Mouse (Mus musculus) cerebellum, adult 9-10 months (tissue): ENCODE data around the gene Anp32b.

ENCODE experiments used
- DNase-seq: peaks from one replicate; pipeline ENCODE4 v3.0.0; 2022

The Anp32b gene

DNA sequence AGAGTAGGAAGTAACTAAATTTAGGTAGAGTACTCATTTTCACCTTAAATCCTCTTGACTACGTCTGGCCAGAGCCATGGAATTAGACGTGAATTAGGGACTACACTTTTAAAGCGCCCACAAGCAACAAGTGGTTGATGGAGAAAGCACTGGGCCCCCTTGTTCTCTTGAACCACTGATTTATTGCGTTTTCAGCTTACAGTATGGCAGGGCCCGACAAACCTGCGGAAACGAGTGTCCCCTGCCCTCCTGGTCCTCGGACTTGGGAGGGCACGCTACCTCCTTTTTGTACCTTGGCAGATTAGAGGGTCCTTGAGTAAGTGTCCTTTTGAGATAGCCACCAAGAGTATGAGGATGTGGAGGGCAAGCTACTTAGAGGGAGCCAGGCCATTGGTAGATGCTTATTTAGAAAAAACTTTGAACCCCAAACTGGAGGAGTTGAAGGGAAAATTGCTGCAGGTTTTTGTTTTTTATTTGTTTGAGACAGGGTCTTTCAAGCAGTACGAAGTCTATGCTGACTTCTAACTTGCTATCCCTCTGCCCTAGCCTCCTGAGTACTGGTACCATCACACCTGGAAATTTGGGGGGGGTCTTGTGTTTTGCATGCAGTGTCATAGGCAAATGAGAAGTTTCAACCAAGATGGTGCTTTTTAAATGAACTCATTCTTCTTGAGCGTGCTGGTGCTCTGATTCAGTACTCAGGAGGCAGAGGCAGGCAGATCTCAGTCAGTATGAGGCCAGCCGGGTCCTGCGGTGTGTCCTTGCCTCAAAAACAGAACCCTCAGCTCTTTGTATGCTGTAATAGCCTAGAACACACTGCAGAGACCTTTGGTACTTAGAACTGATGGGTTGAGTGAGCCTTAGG lies 2.4 kb downstream of the Anp32b start:
- peak; percentile 59 for DNase-seq

DNA sequence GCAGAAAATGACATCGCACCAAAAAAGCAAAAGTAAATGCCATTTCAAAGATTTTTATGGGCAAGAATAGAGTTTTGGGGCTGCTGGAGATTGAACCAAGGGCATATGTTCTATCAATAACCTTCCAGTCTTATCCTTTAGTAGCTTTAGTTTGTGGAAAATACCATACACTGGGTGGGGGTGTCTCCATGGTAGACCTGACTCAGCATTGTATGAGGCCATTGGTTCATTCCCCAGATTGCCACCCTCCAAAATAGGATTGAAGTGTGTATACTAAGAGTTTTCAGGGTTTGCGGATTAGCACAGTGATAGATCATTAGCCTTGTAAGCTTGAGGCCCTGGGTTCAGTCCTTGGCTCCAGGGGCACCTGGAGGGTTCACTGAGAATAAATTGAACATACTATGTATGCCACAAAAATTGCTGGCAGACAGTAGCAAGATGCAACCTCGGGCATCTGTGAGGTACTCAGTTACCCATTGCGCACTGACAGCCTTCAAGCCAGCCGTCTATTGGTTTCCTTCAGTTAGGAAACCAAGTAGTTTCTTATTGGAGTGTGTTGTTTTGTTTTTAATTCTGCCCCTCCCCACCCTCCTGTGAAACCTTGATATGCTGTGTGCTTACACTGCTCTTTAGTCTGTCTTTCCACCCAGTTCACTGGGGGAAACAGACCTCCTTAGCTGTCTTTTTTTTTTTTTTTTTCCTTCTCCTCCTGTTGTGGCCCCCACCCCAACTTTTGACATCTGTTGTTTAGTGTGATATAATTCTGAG lies 3.6 kb downstream of the Anp32b start:
- DNase-seq, result peak; percentile 26

DNA sequence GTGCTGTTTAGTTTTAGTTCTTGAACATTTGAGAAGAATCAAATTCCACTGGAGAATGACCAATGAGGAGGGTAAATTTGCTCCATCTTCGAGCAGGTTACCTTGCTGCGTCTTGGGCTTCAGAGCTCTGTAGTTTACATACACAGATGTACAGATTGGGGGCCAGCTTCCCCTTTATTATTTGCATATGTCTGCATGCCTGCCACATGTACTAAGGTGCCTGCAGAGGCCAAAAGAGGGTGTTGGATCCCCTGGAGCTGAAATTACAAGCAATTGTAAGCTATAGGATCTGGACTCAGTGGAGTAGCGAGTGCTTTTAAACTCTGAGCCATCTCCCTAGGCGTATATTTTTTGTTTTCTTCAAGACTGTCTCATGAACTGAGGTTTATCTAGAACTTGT lies 6.1 kb downstream of the Anp32b start:
- no peak for DNase-seq

DNA sequence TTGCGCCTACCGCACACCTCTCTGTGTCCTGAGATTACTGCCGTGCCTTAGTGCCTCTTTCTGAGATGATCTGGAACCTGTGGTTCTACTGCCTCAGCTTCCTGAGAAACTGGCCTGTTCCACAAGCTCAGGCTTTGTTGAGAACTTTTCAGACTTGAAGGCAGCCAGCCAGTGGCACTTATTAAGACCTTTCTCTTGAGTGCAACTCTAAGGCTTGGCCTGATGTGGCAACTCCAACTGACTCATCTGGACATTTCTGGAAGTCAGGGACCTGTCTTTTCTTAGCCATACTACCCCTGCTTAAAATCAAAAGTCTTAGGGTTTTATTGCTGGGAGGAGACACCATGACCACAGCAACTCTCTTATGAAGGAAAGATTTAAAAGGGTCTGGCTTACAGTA lies 6.5 kb downstream of the Anp32b start:
- DNase-seq, result no peak

DNA sequence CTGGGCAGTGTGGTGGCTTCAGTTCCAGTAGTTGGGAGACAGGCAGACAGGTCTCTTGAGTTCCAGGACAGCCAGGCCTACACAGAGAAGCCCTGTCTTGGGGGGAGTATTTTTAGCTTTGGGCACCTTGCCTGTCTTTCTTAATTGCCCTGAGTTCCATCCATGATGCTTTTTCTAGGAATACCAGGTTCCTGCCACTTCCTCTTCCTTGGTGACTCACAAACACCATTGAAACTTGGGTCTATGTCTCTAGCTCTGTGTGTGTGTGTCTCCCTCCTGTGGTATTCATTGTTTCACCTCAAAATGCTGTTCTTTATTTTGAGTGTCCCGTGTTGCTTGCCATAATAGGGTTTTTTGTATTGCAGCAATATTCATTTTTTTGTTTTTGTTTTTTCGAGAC lies 7.7 kb downstream of the Anp32b start:
- DNase-seq, result no peak

DNA sequence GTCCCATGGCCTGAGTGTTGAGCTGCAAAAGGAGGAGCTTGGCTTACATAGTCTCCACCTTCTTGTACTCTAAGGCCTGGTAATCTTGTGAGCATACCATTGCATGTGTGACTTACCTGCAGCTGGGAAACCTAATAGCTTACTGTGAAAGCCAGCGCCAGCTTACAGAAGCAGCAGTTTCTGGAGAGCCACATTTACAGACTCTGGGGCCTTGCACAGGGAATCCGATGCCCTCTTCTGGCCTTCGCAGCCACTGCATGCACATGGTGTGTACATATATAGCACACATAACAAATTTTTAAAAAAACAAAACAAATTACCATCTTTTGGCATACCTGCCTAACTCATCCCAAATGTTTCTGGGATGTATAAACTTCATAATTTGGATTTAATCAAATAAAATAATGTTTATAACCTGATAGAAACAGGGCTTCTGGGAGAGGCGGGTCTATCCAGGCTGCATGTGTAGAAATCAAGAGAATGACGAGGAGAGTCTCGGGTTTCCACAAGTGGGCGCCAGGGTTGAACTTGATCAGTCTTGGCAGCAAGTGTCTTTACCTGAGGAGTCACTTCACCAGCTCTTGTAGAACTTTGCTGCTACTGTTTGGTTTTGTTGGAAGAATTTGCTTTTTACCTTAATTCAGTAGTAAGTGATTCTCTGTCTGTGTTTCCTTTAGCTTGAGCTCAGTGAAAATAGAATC lies 12.6 kb downstream of the Anp32b start:
- no peak for DNase-seq

DNA sequence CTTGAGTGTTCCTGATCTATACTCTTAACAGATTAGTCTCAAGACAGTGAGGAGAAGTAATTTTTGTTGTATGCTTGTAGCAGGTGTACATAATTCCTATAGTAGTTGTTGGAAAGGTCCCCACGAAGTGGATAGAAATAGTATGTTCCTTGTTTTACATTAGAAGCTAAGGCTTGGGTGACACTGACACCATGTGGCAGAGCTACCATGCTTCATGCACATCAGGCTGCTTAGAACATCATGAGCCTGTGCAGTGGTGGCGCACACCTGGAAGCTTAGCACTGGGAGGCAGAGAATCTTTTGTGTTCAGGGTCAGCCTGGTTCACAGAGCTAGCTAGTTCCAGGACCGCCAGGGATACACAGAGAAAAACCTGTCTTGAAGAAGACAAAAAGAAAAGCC lies 15.0 kb downstream of the Anp32b start:
- DNase-seq, result no peak

DNA sequence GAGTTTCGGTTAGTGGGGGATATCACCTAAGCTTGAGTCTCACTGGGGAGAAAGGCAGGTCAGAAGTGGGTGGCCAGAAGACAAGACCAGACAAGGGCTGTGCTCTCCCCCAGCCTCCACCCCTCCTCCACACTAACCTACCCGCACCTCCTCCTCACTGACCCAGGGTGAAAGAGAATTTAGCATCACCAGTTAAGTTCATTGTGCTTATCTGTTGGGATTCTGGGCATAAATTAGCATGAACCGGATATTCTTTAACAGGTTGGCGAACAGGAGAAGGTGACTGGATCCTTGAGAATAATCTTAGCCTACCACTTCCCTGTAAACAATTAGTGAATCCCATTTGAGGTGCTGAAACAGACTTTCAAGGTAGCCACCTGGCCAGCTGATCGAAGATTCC lies 24.4 kb downstream of the Anp32b start:
- no peak for DNase-seq

DNA sequence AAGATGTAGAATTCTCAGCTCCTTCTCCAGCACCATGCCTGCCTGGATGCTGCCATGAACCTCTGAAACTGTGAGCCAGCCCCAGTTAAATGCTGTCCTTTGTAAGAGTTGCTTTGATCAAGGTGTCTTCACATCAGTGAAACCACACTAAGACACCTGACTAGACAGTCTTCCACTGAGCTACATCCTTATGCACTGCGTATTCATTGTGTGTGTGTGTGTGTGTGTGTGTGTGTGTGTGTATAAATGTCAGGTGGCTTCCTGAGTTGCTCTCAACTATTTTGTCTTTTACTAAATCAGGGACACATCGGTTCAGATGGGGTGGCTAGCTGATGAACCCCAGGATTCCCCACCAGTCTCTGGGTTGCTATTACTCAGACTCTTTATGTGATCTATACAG lies 28.4 kb downstream of the Anp32b start:
- no peak for DNase-seq

DNA sequence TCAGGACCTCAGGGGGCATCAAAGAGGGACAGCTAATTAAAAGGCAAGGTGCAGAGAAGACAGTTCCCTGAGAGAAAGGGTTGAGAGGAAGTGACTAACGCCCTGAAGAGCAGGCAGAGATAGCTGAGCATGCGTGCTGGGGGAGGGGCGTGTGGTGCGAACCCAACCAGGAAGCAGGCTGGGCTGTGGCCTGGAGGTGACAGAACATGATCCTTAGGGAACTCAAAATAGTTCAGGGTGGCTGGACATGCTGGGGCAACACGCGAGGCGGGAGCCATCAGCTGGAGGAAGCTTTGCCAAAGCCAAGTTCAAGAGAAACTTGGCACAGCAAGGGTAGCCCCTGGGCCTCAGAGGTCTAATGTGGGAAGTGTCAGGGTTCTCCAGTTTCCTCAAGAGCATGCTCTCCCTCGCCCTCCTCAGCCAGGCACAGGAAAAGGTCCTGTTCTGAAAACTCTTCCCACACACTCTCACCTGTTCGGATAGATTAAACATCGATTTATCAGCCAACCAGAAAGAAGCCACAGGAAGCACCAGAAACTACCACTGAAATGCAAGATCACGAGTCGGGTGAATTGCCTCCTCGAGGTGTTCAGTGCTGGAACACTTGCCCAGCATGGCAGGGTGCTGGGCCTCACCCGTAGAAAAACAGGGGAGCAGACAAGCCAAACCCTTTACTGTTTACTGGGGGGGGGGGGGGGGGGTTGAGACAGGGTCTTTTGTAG lies 35.2 kb downstream of the Anp32b start:
- DNase-seq, result no peak

DNA sequence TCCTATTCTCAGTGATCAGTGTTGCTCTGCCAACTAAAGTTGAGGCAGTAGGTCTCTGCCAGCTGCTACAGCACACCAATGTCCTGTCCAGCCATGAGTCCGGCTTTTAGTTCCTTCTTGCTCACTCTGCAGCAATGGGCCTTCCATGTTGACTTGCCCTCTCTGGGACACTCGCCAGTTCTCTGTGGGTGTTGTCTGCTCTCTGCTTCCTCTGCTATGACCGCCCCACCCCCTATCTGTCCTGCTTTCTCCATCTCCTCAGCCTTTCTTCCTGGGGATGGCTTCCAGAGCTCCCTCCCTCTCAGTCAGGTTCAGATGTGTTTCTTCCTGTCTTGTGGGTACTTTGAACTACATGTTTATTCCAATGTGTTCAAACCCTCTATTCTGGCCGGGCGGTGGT lies 36.6 kb downstream of the Anp32b start:
- DNase-seq, result peak; percentile 52

DNA sequence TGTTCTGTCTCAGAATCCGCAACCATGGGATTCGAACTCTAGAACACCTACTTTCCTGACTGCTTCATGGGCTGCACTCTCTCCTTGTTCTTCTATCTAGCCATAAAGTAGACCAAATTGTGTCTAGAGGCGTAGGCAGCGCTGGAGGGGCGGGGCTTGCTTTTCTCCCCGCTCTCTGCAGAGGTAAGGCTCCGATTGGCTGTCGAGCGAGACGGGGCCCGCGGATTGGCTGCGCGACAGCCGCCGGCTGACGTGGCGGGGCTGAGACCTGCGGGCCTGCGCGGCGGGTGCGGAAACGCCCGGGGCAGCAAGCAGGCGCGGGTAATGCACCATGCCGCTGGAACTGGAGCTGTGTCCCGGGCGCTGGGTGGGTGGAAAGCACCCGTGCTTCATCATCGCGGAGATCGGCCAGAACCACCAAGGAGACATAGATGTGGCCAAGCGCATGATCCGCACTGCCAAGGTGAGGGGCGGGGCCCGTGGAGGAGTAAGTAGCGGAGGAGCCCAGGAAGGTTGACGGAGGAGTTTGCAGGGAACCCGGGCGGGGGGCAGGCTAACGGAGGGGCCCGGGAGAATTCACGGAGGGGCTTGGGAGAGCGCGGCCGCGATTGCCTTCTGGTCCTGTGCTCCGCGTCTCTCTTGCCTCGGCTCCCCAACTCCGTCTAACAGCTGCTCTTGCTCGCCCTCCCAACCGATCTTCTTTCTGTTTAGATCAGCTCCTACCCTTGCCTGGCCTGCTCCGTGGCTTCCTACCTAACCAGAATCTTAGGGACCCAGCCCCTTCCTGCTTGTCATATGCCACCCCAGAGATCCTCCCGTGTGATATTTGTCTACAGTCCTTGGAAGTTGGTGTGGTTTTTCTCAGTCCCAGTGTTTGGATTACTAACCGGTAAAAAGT lies 38.6 kb downstream of the Anp32b start, which contains the start of gene Nans:
TSS of gene Nans (plus strand) at position 221 of the 898 bp plus-strand sequence.
- peak; percentile 93 for DNase-seq

DNA sequence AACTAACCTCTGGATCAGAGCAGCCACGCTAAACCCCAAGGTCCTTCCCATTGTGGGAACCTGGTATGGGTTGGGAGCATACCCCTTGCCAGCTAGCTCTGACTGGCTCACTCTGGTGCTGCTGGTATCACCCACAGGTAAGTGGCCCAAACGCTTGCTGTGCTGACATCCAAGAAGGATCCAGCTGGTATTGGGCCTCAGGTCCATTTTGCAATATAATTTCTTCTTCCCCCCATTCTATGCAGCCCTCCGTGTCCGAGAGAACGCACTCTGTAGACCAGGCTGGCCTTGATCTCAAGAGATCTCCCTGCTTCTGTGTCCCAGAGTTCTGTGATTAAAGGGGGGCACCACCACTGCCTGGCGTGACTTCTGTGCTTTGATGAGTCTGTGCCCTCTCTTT lies 42.4 kb downstream of the Anp32b start:
- DNase-seq, result no peak

DNA sequence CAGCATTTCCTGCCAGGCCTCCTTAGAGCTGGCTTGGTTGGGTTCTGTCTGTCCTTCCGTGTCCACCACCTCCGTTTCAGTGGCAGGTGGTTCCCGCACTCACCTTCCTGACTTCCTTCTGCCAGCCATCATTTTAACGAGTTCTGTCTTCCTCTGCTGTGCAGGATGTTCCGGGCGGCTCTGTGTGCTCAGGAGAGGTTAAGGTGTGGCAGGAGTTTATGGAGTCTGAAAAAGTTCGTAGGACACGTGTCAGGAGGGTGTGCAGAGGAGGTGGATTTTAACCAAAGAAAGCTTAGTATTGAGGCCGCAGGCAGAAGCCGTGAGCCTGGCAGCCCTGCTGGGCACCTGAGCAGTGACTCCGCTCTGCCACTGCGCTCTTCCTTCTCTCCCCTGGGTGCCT lies 44.8 kb downstream of the Anp32b start:
- no peak for DNase-seq

DNA sequence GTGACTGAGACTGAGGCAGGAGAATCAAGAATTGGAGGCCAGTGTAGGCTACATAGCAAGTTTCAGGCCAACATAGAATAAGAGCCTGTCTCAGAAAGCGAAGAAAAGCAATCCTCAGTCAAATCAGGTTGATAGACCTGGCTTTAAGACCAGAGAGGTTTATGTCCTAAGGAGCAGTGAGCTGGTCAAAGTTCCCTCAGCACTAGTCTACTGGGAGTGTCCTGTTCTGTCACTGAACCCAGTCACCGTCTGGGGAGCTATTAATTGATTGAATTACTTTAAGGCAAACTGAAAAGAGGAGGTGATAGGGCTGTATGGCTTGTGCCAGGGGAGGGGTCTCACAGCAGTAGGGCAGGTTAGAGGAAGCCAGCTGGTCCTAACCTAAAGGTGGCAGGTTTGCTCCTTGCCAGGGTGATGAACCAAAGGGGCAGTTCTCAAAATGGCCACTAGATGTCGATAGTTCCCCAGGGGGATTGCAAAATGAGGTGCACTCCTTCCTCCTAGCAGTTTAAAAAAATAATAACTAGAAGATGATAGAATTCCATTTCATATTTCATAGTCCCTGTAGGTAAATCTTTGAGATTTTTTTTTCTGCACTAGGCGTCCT lies 46.7 kb downstream of the Anp32b start:
- DNase-seq, result peak; percentile 80

DNA sequence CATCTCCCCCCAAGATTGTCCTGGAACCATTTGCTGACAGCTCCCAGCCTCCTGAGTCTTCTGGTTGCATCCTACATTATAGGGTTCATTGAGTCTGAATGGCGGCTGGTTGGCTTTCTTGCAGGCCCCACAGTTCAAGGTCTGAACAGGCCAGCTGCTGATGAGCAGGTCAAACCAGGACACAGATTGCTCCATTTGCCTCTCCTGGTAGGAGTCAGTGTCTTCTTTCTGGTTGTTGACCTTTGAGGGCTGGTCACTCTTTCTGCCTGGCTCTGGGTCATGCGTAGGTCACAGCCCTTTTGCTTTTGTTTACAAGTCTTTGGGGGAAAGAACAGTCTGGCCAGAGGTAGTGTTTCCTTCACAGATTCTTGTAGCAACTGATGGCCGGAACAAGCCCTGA lies 47.8 kb downstream of the Anp32b start:
- no peak for DNase-seq

DNA sequence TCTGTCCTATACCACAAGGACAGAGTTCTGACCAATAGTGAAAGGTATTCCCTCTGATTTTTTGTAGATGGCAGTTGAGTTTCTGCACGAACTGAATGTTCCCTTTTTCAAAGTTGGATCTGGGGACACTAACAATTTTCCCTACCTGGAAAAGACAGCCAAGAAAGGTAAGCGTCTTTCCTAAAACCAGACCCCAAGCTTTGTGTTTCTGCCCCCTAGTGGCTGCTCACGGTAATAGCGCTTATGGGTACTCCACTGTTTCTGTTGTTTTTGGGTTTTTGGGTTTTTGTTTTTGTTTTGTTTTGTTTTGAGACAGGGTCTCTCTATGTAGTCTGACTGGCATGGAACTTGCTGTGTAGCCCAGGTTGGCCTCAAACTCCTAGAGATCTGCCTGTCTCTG lies 48.3 kb downstream of the Anp32b start:
- DNase-seq, result peak; percentile 64

DNA sequence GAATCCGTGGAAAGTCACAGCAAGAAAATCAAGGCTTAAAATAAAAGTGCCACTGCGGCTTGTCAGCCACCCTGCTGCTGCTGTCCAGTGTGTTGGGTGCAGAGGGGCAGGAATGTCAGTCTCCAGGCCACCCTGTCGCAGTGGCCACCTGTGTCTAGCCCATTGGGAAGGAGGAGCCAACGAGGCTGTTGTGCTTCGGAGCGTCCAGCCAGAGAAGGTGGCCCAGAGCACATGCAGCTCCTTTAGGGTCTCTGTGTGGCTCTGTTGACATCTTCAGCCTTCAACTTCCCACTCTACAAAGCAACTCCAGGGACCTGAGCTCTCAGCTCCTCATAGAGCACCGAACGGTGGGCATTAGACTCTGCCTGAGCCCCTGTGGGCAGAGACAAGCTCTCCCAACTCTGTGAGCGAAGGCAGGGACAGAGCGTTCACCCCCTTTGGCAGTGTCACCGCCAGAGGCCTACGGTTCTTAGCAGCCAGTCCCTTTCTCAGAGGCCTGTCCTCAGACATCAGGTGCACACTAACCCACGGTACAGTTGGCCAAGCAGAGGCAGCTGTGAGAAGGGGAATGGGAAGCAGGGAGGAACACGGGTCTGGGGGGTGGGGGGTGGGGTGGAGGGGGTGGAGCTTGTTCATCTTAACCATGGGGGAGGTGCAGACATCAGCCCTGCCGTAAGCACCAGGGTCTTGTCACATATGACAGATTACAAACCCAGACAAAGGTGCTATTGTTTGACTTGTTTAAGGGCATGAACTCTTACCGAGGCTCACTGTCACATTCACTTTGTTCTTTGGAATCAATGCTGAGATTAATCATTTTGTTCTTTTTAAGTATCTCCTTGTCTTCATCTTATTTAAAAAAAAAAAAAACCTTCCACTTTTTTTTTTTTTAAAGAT lies 52.2 kb downstream of the Anp32b start:
- peak; percentile 4 for DNase-seq

DNA sequence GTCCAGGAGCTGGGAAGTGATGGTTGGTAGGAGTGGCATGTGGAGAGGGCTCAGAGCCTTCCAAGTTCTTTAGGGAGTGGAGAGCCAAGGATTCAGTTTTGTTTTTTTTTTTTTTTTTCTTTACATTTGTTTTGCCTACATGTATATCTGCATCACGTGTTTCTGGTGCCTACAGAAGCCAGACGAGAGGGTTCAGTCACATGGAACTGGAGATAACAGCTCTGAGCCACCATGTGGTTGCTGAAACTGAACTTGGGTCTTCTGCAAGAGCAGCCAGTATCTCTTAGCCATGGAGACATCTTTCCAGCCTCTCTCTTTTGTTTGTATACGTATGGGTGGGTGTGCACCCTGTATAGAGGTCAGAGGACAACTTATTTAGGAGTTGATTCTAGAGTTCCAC lies 53.2 kb downstream of the Anp32b start:
- peak; percentile 6 for DNase-seq

DNA sequence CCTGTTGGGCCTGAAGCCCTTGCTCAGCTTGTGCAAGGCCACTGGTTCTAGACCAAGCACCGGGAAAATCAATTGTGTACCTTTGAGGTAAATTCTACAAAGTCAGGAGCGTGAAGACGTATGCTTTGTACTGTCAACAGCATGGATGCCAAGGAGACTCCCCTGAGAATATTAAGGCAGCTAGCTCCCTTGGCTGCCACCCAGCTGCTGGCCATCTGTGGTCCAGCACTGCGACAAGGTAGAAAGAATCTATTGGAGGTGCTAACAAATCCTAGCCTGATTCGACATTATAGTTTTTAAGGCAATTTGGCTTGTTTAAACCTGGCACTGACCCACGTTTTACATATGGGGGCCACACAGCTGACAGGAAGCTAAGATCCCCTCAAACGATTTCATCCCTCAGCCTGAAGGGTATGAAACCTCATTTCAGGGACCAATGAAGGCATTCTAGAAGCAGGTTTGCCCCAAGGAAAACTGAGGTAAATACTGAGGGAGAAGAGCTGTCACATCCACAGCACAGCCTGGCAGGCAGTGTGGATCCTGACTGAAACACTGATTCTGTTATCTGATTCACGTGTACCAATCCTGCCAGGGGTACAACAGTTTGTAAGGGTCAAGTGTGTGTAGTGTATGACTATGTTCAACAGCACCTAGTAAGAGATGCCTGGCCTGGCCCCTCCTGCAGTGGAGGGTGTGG lies 54.8 kb downstream of the Anp32b start:
- DNase-seq, result peak; percentile 50
